Mouse (Mus musculus) C2C12 (cell line): Measurements from ENCODE around the gene Tap1.

Experiments
- CTCF ChIP-seq: IDR thresholded peaks from one replicate; pipeline ENCODE4 v1.5.1; 2011; ENCODE audit not compliant: control insufficient read depth, insufficient read depth, insufficient read length
- USF1 ChIP-seq: IDR thresholded peaks from one replicate; pipeline ENCODE4 v1.6.1; 2011; ENCODE audit warnings: low read depth, mild to moderate bottlenecking, control low read depth, moderate library complexity

DNA sequence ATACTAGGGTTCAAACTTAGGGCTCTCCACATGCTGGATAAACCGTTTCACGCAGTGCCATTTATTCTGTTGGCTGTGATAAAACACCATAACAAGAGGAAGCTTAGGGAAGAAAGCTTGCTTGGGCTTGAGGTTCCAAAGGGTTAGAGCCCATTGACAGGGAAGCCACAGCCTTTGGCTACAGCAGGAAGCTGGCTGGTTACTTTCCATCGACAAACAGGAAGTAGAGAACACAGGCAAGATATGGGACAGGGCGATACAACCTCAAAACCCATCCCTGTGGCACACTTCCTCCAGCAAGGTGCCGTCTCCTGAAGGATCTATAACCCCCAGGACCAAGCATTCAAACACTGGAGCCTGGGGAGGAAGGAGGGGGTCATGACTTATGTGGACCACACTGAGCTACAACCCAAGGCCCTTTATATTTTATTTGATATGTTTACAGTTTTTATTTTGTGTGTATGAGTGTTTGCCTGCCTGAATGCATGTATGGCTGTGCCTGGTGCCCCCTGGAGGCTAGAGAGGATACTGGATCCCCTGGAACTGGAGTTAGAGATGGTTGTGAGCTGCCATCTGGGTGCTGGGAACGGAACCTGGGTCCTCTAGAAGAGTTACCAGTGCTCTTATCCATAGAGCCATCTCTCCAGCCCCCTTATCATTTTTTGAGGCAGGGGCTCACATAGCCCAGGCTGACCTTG, 22.2 kb upstream of the Tap1 start:
- TF ChIP-seq CTCF (no peak), USF1 (no peak)
